Mouse (Mus musculus) thymus, adult 2 months (tissue): ENCODE measurements around the gene Plxna1. TPM values are rescaled to one million over a fixed set of nuclear protein-coding genes. Genes with fewer than 3 reads are reported as not detected.

ENCODE experiments used
- DNase-seq: peaks from one replicate; pipeline ENCODE4 v3.0.0; 2021
- H3K27ac ChIP-seq: fragments of 200-500 bp; 2 replicates; pipeline ENCODE4 v1.5.1; 2012; ENCODE audit warnings: low read length, control low read depth; ENCODE audit not compliant: control insufficient read depth, insufficient read depth
- H3K27me3 ChIP-seq: fragments of 200-500 bp; 2 replicates; pipeline ENCODE4 v1.6.1; 2012; ENCODE audit warnings: mild to moderate bottlenecking, low read length, moderate library complexity, mixed read lengths; ENCODE audit not compliant: control insufficient read depth, insufficient read depth
- H3K36me3 ChIP-seq: fragments of 200-500 bp; 2 replicates; pipeline ENCODE4 v1.6.1; 2012; ENCODE audit warnings: mild to moderate bottlenecking, low read length, moderate library complexity; ENCODE audit not compliant: control insufficient read depth, insufficient read depth
- H3K4me1 ChIP-seq: fragments of 200-500 bp; replicated peaks from 2 replicates; pipeline ENCODE4 v1.6.1; 2012; ENCODE audit warnings: low read length; ENCODE audit not compliant: control insufficient read depth, insufficient read depth
- H3K4me3 ChIP-seq: fragments of 200-500 bp; 2 replicates; pipeline ENCODE4 v1.5.1; 2012; ENCODE audit warnings: mild to moderate bottlenecking, low read length, control low read depth, moderate library complexity; ENCODE audit not compliant: control insufficient read depth, insufficient read depth
- CTCF ChIP-seq: fragments of 200-500 bp; IDR thresholded peaks from 2 replicates; pipeline ENCODE4 v1.5.1; 2012; ENCODE audit warnings: mild to moderate bottlenecking, control low read depth, low read length, moderate library complexity, borderline replicate concordance; ENCODE audit not compliant: control insufficient read depth, poor library complexity, insufficient read depth; ENCODE audit errors: extremely low read depth
- POLR2A ChIP-seq: fragments of 200-500 bp; IDR thresholded peaks from 2 replicates; pipeline ENCODE4 v1.6.1; 2012; ENCODE audit warnings: mild to moderate bottlenecking, low read length, control low read depth, moderate library complexity; ENCODE audit not compliant: control insufficient read depth, poor library complexity, insufficient read depth; ENCODE audit errors: extremely low read depth
- WGBS: fragments of 180-500 bp; shearing (Covaris S2); methylation state at CpG from one replicate; pipeline ENCODE4 v1.1.7; 2018; 5-methylcytosine and 5-hydroxymethylcytosine counted together
- polyA plus RNA-seq: library from polyadenylated mRNA; depleted of rRNA; stranded (reverse); fragments of >200 nt; gene quantifications from 2 replicates; pipeline ENCODE4 v1.2.3, GENCODE M21; 2012

The Plxna1 gene
- polyA plus RNA-seq, 1 experiment: 51.5 TPM

DNA sequence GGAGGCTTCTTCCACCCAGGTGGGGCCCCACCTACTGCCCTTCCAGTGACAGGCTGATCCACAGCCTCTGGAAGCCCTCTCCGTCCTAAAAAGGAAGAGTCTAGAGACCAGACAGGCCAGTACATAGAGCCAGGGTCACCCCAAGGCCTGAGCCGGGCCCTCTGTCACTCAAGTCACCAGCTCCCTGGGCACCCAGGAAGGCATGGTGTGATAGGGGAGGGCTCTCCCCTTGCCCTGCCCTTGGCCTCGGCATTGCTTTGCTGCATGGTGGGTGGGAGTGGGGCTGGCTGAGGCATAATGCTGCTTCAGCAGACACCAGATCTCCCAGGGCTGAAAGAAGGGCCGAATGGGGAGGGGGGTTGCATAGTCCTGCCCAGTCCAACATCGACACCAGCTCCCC lies 8.3 kb downstream of the Plxna1 start:
- H3K27me3 ChIP-seq: no peaks in the 10 kb centered on the region

DNA sequence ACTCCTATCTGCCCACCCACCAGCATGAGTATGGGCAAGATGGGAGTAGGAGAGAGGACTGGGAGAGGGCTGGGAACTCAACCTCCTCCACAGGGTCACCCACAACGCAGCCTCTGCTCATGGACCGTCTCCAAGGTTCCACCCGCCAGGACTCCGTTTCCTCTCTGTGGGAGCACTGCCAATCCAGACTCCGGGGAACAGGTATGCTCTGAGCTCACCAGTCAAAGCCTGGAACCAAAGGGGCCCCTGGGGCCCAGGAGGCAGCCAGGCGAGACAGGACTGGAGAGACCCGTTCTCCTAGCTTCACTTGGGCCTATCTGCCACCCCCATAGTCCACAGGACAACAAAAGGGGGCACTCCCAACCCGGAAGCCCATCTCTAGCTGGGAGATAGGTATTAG lies 9.3 kb downstream of the Plxna1 start:
- no peaks in the 10 kb centered on the region for H3K27me3 ChIP-seq
- H3K4me1 ChIP-seq: no peaks in the 10 kb centered on the region
- no peaks in the 10 kb centered on the region for H3K36me3 ChIP-seq
- no peak overlapping the region for H3K4me3 ChIP-seq
- TF ChIP-seq POLR2A: no peak
- no peak for TF ChIP-seq CTCF
- no peak for DNase-seq
- no peak overlapping the region for H3K27ac ChIP-seq
- 89% methylated on average over 8 of the region's 8 CpGs for WGBS

More for the DNA sequence above, 8.3 kb downstream of the Plxna1 start:
- DNase-seq: no peak
- Histone ChIP-seq H3K4me3 (no peak overlapping the region), H3K4me1 (no peaks in the 10 kb centered on the region), H3K27ac (no peak overlapping the region), H3K36me3 (no peaks in the 10 kb centered on the region)
- WGBS: 94% methylated on average over 5 of the region's 5 CpGs
- TF ChIP-seq POLR2A: no peak
- TF ChIP-seq CTCF: no peak

DNA sequence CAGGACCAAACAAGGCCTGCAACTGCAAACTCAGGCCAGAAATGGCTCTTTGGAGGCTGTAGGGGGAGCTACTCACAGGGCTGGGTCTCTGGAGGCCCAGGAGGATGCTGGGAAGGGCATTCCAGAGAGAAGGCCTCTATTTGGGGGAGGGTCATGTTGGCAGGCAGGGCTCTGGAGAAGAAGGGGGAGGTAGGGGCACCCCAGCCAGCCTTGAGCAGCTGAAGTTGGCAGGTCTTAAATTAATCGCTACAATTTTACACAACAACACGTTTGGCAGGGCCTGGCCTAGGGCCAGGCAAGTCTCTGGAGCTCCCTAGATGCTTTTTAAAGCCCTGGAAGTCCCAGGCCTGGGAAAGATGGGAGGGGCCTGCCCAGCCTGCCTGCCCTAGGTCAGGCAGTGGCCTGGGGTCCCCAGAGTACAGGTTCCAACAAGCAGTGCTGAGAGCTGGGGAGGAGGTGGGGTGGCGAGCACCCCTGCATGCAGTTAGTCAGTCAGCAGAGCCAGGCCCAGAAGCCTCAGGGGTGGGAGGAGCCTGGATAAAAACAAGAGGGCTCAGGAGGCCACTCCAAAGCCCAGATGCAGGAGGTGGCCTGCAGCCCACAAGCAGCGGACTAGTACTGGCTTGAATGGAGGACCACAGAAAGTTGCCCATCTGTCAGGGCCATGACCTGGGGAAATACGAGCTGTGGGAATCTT lies 10.8 kb downstream of the Plxna1 start:
- Histone ChIP-seq H3K4me1 (no peaks in the 10 kb centered on the region), H3K27me3 (no peaks in the 10 kb centered on the region), H3K36me3 (no peaks in the 10 kb centered on the region), H3K27ac (no peak overlapping the region), H3K4me3 (no peak overlapping the region)
- no peak for DNase-seq
- WGBS: 83% methylated on average over 5 of the region's 5 CpGs
- TF ChIP-seq CTCF (no peak), POLR2A (no peak)

DNA sequence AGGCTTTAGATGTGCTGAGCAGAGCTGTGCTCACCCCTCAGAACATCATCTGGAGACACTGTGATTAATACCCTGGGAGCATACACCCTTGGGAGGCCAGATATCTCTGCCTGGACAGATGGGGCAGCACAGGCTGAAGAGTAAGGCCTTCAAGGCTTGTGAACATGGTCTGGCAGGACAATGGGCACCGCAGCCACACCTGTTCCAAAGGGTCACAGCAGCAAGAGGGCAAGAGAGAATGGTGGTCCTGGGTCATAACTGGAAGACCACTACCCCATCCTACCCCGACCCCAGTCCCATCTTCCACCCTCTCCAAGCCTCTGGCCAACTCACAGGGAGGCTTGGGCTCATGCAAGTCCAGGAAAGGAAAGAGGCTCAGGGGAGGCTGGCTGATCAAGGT lies 11.9 kb downstream of the Plxna1 start:
- Histone ChIP-seq H3K27me3 (no peaks in the 10 kb centered on the region), H3K4me1 (peaks cover 4% of the 10 kb centered on the region)

DNA sequence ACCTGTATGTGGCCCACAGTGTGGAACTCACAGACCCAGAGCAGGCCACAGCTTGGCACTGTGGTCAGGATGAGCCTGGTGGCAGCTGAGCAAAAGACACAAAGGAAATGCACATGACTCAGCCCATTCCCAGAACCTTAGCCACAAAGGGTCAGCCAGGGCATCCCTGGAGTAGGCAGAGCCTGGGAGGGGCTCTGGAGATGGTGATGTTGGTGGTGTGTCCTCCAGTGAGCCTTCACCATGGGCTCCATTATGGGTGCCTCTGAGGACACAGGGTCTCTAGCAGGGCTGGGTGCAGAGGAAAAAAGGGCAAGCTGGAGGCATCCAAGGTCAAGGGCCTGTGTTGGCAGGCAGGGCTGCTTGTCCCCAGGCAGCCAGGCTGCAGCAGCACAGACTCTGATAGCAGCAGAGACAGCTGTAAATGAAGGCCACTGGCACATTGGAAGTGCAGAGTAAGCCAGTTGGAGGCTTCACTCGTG lies 12.3 kb downstream of the Plxna1 start:
- DNase-seq: no peak
- TF ChIP-seq CTCF (no peak), POLR2A (no peak)
- no peak overlapping the region for H3K4me3 ChIP-seq
- 70% methylated on average over 1 of the region's 1 CpGs for WGBS
- peaks cover 9% of the 10 kb centered on the region for H3K4me1 ChIP-seq
- H3K27me3 ChIP-seq: no peaks in the 10 kb centered on the region
- no peaks in the 10 kb centered on the region for H3K36me3 ChIP-seq
- H3K27ac ChIP-seq: no peak overlapping the region

More for the DNA sequence above, 11.9 kb downstream of the Plxna1 start:
- no peaks in the 10 kb centered on the region for H3K36me3 ChIP-seq
- H3K27ac ChIP-seq: no peak overlapping the region
- no peak overlapping the region for H3K4me3 ChIP-seq
- TF ChIP-seq POLR2A: no peak
- TF ChIP-seq CTCF: no peak
- 96% methylated on average over 2 of the region's 2 CpGs for WGBS
- no peak for DNase-seq

DNA sequence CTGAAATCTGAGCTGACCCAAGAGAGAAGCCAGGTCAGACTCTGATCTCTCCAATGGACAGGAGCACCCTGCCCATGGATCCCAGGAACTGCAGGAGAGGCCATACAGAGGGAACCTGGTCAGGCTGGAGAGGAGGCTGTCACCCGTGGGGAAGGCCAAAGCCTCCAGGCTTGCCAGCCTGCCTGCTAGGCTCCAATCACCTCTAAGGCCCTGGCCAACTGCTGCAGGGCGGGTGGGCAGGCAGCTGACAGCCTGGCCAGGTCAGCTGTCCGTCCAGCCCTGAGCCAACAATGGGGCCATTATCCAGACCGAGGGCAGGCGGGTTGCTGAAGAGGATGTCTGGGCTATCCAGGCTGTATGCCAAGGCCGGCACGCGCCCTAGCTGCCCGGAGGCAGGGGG lies 14.1 kb downstream of the Plxna1 start:
- DNase-seq: no peak
- no peaks in the 10 kb centered on the region for H3K36me3 ChIP-seq
- H3K27ac ChIP-seq: no peak overlapping the region
- no peak for TF ChIP-seq POLR2A
- no peak for TF ChIP-seq CTCF
- no peaks in the 10 kb centered on the region for H3K27me3 ChIP-seq
- no peak overlapping the region for H3K4me3 ChIP-seq
- H3K4me1 ChIP-seq: peaks cover 16% of the 10 kb centered on the region
- WGBS: 96% methylated on average over 9 of the region's 9 CpGs
